Mouse (Mus musculus) erythroblast, embryonic 14.5 days (primary cell): ENCODE results near the gene Rfc3. TPM values are rescaled to one million over a fixed set of nuclear protein-coding genes. Genes with fewer than 3 reads are reported as not detected.
A peak's percentile ranks its signal among the peaks of the same experiment; 100 is the strongest.
"Not testable (repeated sequence)": the region's sequence is repeated elsewhere in the genome, so short reads cannot be mapped to it uniquely, and the experiment has no call there.

Source experiments
- H3K27me3 ChIP-seq: 2 replicates; pipeline ENCODE4 v1.6.1; 2012; ENCODE audit warnings: inconsistent platforms; ENCODE audit not compliant: control insufficient read depth
- H3K36me3 ChIP-seq: 2 replicates; pipeline ENCODE4 v1.6.1; 2012; ENCODE audit warnings: mild to moderate bottlenecking, inconsistent platforms; ENCODE audit not compliant: control insufficient read depth
- H3K4me1 ChIP-seq: 2 replicates; pipeline ENCODE4 v1.6.1; 2012; ENCODE audit warnings: inconsistent platforms; ENCODE audit not compliant: control insufficient read depth
- H3K4me3 ChIP-seq: replicated peaks from 2 replicates; pipeline ENCODE3; 2012; ENCODE audit warnings: moderate library complexity, mild to moderate bottlenecking, inconsistent platforms
- H3K9me3 ChIP-seq: 2 replicates; pipeline ENCODE4 v1.6.1; 2012; ENCODE audit warnings: low read length, inconsistent platforms, mixed read lengths; ENCODE audit not compliant: control insufficient read depth
- GATA1 ChIP-seq: IDR thresholded peaks from 2 replicates; pipeline ENCODE4 v1.6.1; 2012; ENCODE audit warnings: low read length, inconsistent platforms, mixed read lengths
- TAL1 ChIP-seq: IDR thresholded peaks from 3 replicates; pipeline ENCODE4 v1.6.1; 2012; ENCODE audit warnings: low read length, inconsistent platforms, mixed read lengths
- polyA plus RNA-seq: library from polyadenylated mRNA; stranded (reverse); fragments of >175 nt; gene quantifications from 2 replicates; pipeline ENCODE4 v1.2.3, GENCODE M21; 2012

The Rfc3 gene
- 1.0 and 1.7 TPM in 2 replicates for polyA plus RNA-seq

DNA sequence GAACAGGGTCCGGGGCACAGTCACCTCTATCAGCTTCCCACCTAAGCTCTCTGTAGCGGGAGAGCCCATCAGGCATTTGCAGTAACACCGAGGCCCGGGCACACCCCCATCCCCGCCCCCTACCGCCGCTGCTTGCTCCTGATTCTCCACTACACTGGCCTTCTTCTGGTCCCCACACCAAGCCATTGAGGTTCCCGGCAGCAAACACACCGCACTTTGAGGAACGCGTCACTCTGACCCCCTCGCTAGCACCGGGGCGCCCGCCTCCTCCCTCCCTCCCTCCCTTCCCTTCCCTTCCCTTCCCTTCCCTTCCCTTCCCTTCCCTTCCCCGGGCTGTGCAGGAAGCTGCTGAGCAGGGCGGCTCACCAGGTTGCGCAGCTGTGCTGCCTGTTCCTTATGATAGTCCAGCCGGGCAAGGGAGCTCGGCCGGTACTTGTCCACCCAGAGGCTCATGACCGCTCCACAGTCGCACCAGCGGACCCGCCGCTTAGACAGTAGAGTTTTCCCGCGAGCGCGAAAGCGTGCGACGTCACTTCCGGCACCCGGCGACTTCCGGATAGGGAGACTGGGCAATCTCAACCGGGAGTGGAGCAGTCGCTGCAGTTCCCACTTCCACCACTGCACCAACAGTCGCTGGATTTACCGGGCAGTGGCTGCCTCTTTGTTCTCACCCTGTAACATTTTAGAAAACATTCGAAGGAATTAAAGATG, at the start of gene Rfc3:
TSS of gene Rfc3 (minus strand) at position 543 of the 711 bp plus-strand sequence.
- peaks cover 43% of the 10 kb centered on the region for H3K36me3 ChIP-seq
- TF ChIP-seq TAL1 (no peak), GATA1 (no peak)
- no peaks in the 10 kb centered on the region for H3K9me3 ChIP-seq
- H3K27me3 ChIP-seq: no peaks in the 10 kb centered on the region
- peaks cover 15% of the 10 kb centered on the region for H3K4me1 ChIP-seq
- H3K4me3 ChIP-seq: peak within 1 kb of the TSS; percentile 74

DNA sequence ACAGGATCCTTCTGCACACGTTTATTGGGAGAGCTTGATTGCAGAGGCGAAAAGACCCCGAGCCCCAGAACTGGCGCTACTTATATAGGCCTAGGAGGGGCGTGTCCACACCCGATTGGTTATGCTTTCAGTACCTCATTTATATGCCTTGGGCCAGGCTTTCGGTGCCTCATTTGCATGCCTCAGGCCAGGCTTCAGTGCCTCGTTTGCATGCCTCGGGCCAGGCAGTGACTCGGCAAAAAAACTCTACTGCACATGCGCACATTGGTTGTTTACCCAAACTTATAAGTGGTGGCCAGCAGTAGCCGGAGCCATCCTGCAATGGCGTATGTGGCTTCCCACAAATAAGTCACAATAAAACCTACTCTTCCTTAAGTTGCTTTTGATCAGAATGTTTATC, 42.6 kb upstream of the Rfc3 start:
- H3K27me3 ChIP-seq, H3K9me3 ChIP-seq, H3K4me3 ChIP-seq, H3K36me3 ChIP-seq, H3K4me1 ChIP-seq: not testable (repeated sequence)

DNA sequence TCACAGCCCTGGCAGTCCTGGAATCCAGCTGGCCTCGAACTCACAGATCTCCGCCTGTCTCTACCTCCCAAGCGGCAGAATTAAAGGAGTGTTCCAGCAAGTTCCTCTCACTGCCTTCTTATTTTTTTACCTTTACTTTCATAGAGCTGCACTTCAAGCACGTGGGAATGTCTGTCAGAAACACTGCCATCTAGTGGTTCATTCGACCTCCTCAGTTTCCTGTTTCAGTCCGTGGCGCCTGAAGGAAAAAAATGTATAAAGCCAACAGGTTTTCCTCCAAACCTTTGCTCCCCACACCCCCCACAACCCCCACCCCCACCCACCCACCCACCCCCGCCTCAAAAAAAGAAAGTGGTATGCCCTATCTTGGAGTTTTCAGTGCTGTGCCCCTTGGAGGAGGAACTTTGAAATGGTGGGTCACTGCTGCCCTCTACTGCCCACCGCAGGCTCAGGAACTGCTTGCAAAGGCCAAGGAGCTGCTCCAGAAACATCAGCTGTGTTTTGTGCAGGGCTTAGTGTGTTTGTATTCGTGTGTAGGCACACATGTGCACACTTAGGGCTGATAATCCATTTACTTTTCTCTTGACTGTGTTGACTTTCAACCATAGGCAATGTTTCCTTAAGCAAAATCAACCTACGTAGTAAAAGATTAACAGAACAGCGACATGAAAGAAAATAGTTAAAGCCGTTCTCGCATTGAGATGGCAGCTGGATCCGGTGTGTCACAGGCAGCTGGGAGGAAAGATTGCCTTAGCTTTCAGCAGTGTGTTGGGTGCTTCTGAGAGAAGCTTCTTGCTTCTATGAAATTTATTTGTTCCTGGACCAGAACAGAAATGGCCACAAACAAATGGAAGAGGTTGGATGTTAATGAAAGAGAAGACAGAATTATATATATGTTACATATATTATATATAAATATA, 35.8 kb upstream of the Rfc3 start:
- H3K27me3 ChIP-seq: no peaks in the 10 kb centered on the region
- no peak for TF ChIP-seq TAL1
- TF ChIP-seq GATA1: no peak
- no peaks in the 10 kb centered on the region for H3K36me3 ChIP-seq
- H3K4me3 ChIP-seq: no peak overlapping the region
- peaks cover 2% of the 10 kb centered on the region; the same call in 1 of the 2 replicates for H3K4me1 ChIP-seq
- H3K9me3 ChIP-seq: no peaks in the 10 kb centered on the region

DNA sequence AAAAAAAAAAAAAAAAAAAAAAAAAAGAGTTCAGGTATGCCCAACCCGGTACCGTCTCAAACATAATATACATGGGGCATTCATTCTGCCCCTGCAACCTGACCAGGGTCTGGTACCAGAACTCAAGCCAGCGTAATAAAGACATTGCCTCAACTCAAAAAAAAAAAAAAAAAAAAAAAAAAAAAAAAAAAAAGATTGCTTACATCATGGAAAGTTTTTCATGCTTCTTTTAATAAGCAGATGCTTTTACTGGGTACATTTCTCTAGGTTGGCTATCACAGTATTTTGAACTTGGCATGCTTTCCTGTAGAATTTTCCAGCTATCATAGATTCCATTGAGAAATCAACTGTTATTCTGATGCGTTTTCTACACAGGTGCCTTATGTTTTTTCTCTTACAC, 11.2 kb upstream of the Rfc3 start:
- no peak for TF ChIP-seq GATA1
- no peak for TF ChIP-seq TAL1
- H3K4me3 ChIP-seq: no peak overlapping the region
- H3K4me1 ChIP-seq: no peaks in the 10 kb centered on the region
- no peaks in the 10 kb centered on the region for H3K9me3 ChIP-seq
- H3K36me3 ChIP-seq: no peaks in the 10 kb centered on the region
- H3K27me3 ChIP-seq: no peaks in the 10 kb centered on the region

DNA sequence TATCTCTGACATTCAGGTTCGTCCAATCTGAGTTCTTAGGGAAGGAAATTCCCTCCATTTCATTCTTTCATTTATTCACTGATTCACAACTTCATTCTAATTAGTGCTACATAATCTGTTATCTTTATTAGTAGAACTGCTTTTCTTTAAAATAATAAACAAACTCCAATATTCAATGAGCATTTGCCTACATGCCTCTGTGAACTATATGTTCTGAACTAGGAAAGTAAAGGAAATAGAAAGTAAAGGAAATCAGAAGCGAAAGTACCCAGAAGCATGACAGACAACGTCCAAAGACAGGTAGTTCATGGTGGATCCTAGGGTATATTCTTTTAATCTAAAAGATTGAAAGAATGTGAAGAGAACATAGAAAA, 356 bp upstream of the Rfc3 start:
- H3K9me3 ChIP-seq: no peaks in the 10 kb centered on the region
- no peak for TF ChIP-seq TAL1
- no peak for TF ChIP-seq GATA1
- no peaks in the 10 kb centered on the region for H3K27me3 ChIP-seq
- H3K36me3 ChIP-seq: peaks cover 37% of the 10 kb centered on the region
- H3K4me1 ChIP-seq: peaks cover 15% of the 10 kb centered on the region
- peak overlapping the region; percentile 74 for H3K4me3 ChIP-seq

DNA sequence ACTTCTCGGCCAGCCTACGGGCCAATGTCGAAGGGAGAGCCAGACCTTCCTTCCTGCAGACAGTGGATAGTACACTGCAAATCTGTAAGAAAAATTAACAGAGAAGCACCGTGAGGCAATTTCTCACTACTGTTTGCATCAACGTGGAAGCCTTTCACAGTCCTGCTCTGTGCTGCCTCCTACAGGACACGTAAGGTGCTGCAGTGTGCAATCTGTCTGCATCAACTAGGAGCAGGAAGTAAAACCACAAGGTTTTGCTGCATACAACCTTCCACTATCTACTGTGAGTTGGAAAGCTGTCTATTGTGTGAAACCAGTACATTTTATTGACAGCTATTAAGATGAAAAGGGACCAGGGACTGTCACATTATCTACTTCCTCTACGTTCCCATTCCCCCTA, 6.2 kb downstream of the Rfc3 start:
- TF ChIP-seq GATA1 (no peak), TAL1 (no peak)
- Histone ChIP-seq H3K9me3 (no peaks in the 10 kb centered on the region), H3K36me3 (peaks cover 96% of the 10 kb centered on the region), H3K27me3 (no peaks in the 10 kb centered on the region), H3K4me1 (peaks cover 8% of the 10 kb centered on the region), H3K4me3 (no peak overlapping the region)

DNA sequence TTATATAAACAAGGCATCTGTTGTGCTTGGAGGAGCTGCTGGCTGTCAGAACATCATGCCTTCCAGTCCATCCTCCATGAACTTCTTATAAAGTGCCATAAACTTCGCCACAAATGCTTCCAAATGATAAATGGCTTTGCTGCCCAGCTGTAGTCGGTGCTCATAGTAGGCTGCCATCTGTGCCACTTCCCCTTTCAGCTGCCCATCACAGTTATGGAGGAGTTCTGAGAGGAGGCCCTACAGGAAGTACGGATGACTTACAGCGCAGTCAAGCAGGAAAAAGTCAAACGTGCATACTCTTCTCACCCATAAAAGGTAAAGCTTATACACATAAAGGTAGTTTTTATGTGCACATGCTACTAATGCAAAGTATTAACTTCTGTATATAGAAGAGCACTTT, 8.2 kb downstream of the Rfc3 start:
- TF ChIP-seq TAL1 (no peak), GATA1 (no peak)
- no peaks in the 10 kb centered on the region for H3K27me3 ChIP-seq
- no peaks in the 10 kb centered on the region for H3K9me3 ChIP-seq
- H3K4me3 ChIP-seq: no peak overlapping the region
- no peaks in the 10 kb centered on the region for H3K4me1 ChIP-seq
- H3K36me3 ChIP-seq: peaks cover 76% of the 10 kb centered on the region

DNA sequence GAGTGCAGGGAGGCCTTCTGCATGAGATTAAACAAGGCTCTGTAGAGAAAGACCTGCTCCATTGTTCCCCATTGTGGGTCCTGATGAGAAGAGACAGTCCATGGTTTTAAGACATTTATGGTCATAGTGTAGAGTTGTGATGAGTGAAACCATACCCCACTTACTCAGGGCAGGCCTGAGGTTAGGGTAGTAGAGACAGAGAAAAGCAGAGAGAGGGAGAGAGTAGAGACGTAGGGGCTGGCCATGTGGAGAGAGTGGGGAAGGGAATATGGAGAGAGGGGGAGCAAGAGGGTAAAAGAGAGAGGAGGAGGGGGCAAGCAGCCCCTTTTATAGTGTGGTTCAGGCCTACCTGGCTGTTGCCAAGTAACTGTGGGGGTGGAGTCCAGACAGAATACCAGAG, 8.9 kb downstream of the Rfc3 start:
- Histone ChIP-seq H3K4me3 (no peak overlapping the region), H3K9me3 (no peaks in the 10 kb centered on the region), H3K36me3 (peaks cover 69% of the 10 kb centered on the region), H3K27me3 (no peaks in the 10 kb centered on the region), H3K4me1 (no peaks in the 10 kb centered on the region)
- TF ChIP-seq GATA1 (no peak), TAL1 (no peak)

DNA sequence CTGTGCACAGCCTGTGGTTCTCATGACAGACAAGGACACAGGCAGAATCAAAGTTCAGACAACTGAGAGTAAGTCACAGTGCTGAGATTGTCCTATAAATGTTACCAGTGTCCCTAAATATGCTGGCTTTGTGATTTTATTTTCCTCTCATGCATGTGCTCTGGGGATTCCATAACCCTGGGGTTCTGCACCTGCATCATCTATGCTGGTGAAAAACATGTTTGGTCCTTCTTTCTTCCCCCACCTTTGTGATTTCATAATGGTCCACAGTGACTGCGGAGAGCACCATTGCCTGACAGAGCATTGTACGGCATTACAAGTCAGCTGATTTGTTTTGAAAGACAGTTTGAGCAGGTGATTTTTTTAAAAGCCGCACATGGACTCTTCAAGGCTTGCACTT, 45.1 kb downstream of the Rfc3 start, which contains the start of gene Vmn2r18:
TSS of gene Vmn2r18 (minus strand) at position 101 of the 400 bp plus-strand sequence.
- no peaks in the 10 kb centered on the region for H3K4me1 ChIP-seq
- no peaks in the 10 kb centered on the region for H3K9me3 ChIP-seq
- no peaks in the 10 kb centered on the region for H3K27me3 ChIP-seq
- no peak within 1 kb of the TSS for H3K4me3 ChIP-seq
- TF ChIP-seq TAL1 (no peak), GATA1 (no peak)
- H3K36me3 ChIP-seq: no peaks in the 10 kb centered on the region
